Mouse (Mus musculus) heart, postnatal 0 days (tissue): Measurements from ENCODE around the gene Dpp8.
A peak's percentile ranks its signal among the peaks of the same experiment; 100 is the strongest.

Experiments
- CTCF ChIP-seq: IDR thresholded peaks from 2 replicates; pipeline ENCODE4 v1.5.1; 2016; ENCODE audit warnings: antibody characterized with exemption, control low read depth, low read depth
- EP300 ChIP-seq: IDR thresholded peaks from 2 replicates; pipeline ENCODE4 v1.6.1; 2016; ENCODE audit warnings: antibody characterized with exemption, low read depth

- TF ChIP-seq CTCF (peak; percentile 95), EP300 (no peak)
Observed at GRCm38 (mm10) chr9:65120935-65121334, 88.7 kb downstream of the Dpp8 start.
